Mouse (Mus musculus): ENCODE measurements at regions not wholly inside any gene's neighbourhood (a gene's known extent, or its start where the extent isn't known, plus 50 kb on each side); places are given as distances from the start of the nearest gene placed in this dataset.

GRCm38 (mm10) chr15:56050716-56051115 is 1426.7 kb downstream of the Slc22a22 start:
- TF ChIP-seq POLR2AphosphoS2 (IDR thresholded peaks at IDR 0.05; ENCODE audit: insufficient read length, low read depth) (no peak), POLR2A (IDR thresholded peaks at IDR 0.05; ENCODE audit: insufficient read length, low read depth) (no peak), TCF3 (IDR thresholded peaks at IDR 0.05; ENCODE audit: insufficient read length, low read depth) (no peak), TCF12 (IDR thresholded peaks at IDR 0.05; ENCODE audit: insufficient read depth, poor library complexity, severe bottlenecking) (no peak), MAX (IDR thresholded peaks at IDR 0.05; ENCODE audit: low read depth) (no peak), USF1 (IDR thresholded peaks at IDR 0.05; ENCODE audit: low read depth) (no peak), E2F4 (IDR thresholded peaks at IDR 0.05; ENCODE audit: insufficient read depth) (no peak), CEBPB (IDR thresholded peaks at IDR 0.05; ENCODE audit: insufficient read depth, poor library complexity, severe bottlenecking) (no peak), REST (IDR thresholded peaks at IDR 0.05; ENCODE audit: insufficient read depth, insufficient read length) (no peak), MYOD1 (IDR thresholded peaks at IDR 0.05; ENCODE audit: control insufficient read depth in 1 of 3, insufficient read length in 2 of 3, low read depth in 2 of 3) (no peak)
